Mouse (Mus musculus) cortical plate, adult 2 months (tissue): ENCODE data around the gene Zfp609. TPM values are rescaled to one million over a fixed set of nuclear protein-coding genes. Genes with fewer than 3 reads are reported as not detected.

Experiments used
- H3K27ac ChIP-seq: fragments of 200-500 bp; 2 replicates; pipeline ENCODE4 v1.5.1; 2012; ENCODE audit warnings: low read length, control low read depth, inconsistent platforms; ENCODE audit not compliant: insufficient read depth
- H3K4me1 ChIP-seq: fragments of 200-500 bp; 2 replicates; pipeline ENCODE4 v1.6.1; 2011; ENCODE audit warnings: low read length; ENCODE audit not compliant: control insufficient read depth, insufficient read depth
- H3K4me3 ChIP-seq: fragments of 200-500 bp; 2 replicates; pipeline ENCODE4 v1.5.1; 2011; ENCODE audit warnings: mild to moderate bottlenecking, low read length, control low read depth; ENCODE audit not compliant: insufficient read depth
- CTCF ChIP-seq: fragments of 200-500 bp; IDR thresholded peaks from 2 replicates; pipeline ENCODE4 v1.5.1; 2011; ENCODE audit warnings: mild to moderate bottlenecking, control low read depth, low read length; ENCODE audit not compliant: insufficient read depth; ENCODE audit errors: extremely low read depth
- POLR2A ChIP-seq: fragments of 200-500 bp; IDR thresholded peaks from 2 replicates; pipeline ENCODE4 v1.6.1; 2011; ENCODE audit warnings: mild to moderate bottlenecking, low read length, control low read depth; ENCODE audit not compliant: insufficient read depth; ENCODE audit errors: extremely low read depth
- polyA plus RNA-seq: library from polyadenylated mRNA; depleted of rRNA; stranded (reverse); fragments of >200 nt; gene quantifications from 2 replicates; pipeline ENCODE4 v1.2.3, GENCODE M21; 2012

The Zfp609 gene
- polyA plus RNA-seq, 1 experiment: 14.1 TPM

DNA sequence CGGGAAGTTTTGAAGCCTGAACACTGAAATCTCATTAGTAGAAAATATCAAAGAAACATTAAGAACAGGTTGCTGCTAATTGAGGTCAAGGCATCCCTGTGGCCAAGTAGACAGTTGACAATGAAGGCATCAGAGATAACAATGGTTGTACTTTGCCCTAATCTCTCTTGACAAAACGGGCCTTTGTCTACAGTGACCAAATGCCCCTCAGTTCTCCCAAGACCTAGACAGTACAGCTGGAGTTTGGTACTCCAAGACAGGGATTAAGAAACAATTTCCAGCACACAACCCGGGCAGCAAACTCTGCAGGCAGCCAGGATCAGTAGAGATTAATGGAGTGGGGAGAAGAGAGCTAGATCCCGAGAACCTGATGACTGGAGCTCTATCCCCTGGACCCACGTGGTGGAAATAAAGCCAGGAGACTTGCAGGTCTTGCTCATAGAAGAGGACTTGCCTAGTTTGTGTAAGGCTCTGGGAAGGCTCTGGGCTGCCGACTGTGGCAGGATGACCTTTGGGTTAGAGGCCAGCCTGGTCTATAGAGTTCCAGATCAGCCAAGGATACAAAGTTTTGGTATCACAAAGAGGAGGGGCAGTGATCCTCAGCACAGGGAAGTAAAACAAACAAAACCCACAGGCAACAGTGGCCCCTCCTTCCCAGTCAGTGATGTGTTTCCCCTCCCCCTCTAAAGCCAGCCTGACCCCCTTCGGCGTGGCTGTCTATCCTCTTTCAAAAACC, 51.1 kb downstream of the Zfp609 start:
- no peak for TF ChIP-seq POLR2A
- Histone ChIP-seq H3K4me3 (no peak overlapping the region), H3K27ac (no peak overlapping the region; the same call in 1 of the 2 replicates), H3K4me1 (peaks cover 1% of the 10 kb centered on the region; the same call in 1 of the 2 replicates)

DNA sequence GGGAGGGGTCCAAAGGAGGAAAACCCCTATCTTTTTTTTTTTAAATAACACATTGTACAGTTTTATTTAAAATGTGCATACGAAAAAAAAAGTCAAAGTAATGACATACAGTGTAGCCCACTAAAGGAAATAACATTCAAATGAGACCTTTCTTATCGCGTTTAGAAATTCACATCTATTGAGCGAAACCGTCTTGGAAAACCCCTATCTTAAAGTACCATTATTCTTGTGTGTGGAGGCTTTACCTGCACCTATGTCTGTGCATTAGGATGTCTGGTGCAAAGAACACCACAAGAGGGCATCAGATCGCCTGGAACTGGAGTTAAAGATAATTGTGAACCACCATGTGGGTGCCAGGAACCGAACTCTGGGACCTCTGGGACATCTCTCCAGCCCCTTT, 53.6 kb downstream of the Zfp609 start:
- TF ChIP-seq POLR2A (no peak), CTCF (no peak)
- Histone ChIP-seq H3K27ac (no peak overlapping the region), H3K4me3 (no peak overlapping the region), H3K4me1 (peaks cover 1% of the 10 kb centered on the region; the same call in 1 of the 2 replicates)

DNA sequence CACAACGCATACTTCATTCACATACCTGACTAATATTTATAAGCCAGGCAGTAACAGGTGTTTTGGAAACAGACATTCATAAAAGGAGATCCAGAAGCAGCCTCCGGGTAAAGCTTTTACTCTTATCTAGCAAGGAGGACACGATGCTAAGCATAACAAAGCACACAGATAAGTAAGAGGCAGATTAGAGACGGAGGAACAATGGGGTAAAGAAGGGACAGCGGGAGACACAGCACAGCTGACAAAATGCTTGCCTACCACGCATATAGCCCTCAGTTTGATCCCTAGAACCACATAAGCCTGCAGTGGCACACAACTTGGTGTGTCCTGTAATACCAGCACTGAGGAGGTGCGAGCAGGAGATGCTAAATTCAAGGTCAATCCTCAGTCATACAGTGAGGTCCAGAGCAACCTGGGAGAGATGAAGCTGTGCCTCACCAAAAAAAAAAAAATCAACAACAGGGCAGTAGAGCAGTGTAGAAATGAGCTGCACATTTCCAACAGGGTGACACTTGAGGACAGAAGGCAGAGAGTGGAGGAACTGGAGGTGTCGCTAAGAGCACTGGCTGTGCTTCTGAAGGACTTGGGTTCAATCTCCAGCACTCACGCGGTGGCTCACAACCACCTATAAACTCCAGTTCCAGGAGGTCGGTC, 56.2 kb downstream of the Zfp609 start:
- H3K4me3 ChIP-seq: no peak overlapping the region
- H3K4me1 ChIP-seq: peaks cover 2% of the 10 kb centered on the region; the same call in 1 of the 2 replicates
- TF ChIP-seq CTCF (no peak), POLR2A (no peak)
- H3K27ac ChIP-seq: no peak overlapping the region

DNA sequence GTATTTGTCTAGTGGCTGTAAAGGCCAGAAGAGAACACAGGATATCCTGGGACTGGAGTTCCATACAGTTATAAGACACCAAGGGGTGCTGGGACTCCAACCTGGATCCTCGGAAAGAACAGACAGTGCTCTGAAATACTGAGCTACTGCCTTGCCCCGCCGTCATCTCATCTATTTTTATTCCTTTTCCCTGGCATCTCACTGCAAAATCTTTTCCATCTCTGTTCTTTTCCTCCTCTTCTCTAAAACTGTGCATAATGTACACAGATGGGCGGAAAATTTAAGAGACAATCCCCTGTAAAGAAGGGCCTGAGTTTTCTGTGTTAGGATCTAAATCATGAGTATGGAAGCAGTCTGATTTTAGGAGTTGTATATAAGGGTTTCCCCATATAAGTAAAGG, 64.6 kb downstream of the Zfp609 start:
- H3K27ac ChIP-seq: no peak overlapping the region
- no peak overlapping the region for H3K4me3 ChIP-seq
- H3K4me1 ChIP-seq: peaks cover 10% of the 10 kb centered on the region
- TF ChIP-seq POLR2A (no peak), CTCF (no peak)

DNA sequence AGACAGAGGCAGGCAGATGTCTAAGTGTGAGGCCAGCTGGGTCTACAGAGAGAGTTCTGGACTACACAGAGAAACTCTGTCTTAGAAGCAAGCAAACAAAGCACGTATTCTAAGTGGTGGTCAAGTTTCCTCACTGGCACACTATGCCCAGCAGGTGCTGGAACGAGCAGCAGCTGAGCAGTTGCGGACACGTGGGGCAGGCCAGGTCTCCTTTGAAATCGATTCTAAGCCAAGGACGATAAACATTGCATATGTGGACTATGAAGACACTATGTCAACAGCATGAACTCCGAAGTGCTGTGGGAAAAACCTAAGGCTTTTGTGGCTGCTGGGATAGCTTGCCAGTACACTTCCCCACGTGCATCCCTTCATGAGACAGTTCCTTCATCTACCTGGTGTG, 67.4 kb downstream of the Zfp609 start:
- no peak overlapping the region for H3K27ac ChIP-seq
- TF ChIP-seq CTCF (no peak), POLR2A (no peak)
- H3K4me3 ChIP-seq: no peak overlapping the region
- H3K4me1 ChIP-seq: peaks cover 9% of the 10 kb centered on the region

DNA sequence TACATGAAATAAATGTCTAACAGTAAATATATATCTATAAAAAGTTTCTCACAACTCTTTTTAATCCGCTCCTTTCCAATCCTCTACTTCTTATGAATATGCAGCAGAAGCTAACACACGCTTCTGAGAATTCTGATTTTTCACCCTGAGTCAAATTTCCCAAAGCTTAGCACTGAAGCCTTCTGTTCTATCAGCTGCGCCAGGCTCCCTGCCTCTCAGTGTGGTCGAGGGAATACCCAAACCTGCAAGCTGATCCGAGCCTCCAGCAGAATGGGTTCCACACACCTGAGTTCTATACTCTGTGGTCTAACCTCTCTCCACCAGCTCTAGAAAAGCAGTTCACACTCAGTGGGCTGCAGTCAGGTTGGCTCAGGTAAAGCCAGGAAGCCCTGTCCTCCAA, 68.1 kb downstream of the Zfp609 start:
- TF ChIP-seq CTCF (no peak), POLR2A (no peak)
- Histone ChIP-seq H3K27ac (no peak overlapping the region), H3K4me1 (peaks cover 8% of the 10 kb centered on the region), H3K4me3 (no peak overlapping the region)

GRCm38 (mm10) chr9:65757826-65758225, 69.5 kb downstream of the Zfp609 start:
- H3K4me3 ChIP-seq: no peak overlapping the region
- H3K4me1 ChIP-seq: peaks cover 8% of the 10 kb centered on the region
- no peak overlapping the region for H3K27ac ChIP-seq
- TF ChIP-seq CTCF (no peak), POLR2A (no peak)

GRCm38 (mm10) chr9:65755673-65756375, 71.5 kb downstream of the Zfp609 start:
- H3K27ac ChIP-seq: no peak overlapping the region

GRCm38 (mm10) chr9:65755164-65755563, 72.2 kb downstream of the Zfp609 start:
- TF ChIP-seq CTCF (no peak), POLR2A (no peak)
- H3K4me1 ChIP-seq: peaks cover 8% of the 10 kb centered on the region

More at GRCm38 (mm10) chr9:65755673-65756375, 71.5 kb downstream of the Zfp609 start:
- no peak for TF ChIP-seq POLR2A
- no peak for TF ChIP-seq CTCF
- no peak overlapping the region for H3K4me3 ChIP-seq
- peaks cover 8% of the 10 kb centered on the region for H3K4me1 ChIP-seq

More at GRCm38 (mm10) chr9:65755164-65755563, 72.2 kb downstream of the Zfp609 start:
- no peak overlapping the region for H3K4me3 ChIP-seq
- no peak overlapping the region for H3K27ac ChIP-seq
